Mouse (Mus musculus) adrenal gland, adult 18-20 months (tissue): ENCODE data around the gene Cdc25b. TPM values are rescaled to one million over a fixed set of nuclear protein-coding genes. Genes with fewer than 3 reads are reported as not detected.

ENCODE experiments used
- DNase-seq, 2 experiments: peaks; one replicate each; pipeline ENCODE4 v3.0.0; 2021 to 2022; ENCODE audit warnings: low spot score in 2 of 2
- total RNA-seq, 2 experiments: library from RNA; stranded (reverse); gene quantifications; 1 replicate in 1 of 2; 2 replicates in 1 of 2; pipeline ENCODE4 v1.2.3; 2021

The Cdc25b gene
- total RNA-seq, 2 experiments from 2014 or later = 4.2 to 5.2 TPM

GRCm38 (mm10) chr2:131159938-131160581 is 26.7 kb upstream of the Cdc25b start, which contains the start of gene 1700037H04Rik:
TSS of gene 1700037H04Rik (minus strand) at chr2:131160081.
- peak; percentile 90 to 91 for DNase-seq

GRCm38 (mm10) chr2:131160671-131161111 is 26.1 kb upstream of the Cdc25b start:
- DNase-seq = no peak

- DNase-seq = no peak
Observed at GRCm38 (mm10) chr2:131163924-131164323, 22.8 kb upstream of the Cdc25b start.

- no peak for DNase-seq
Observed at GRCm38 (mm10) chr2:131166172-131166571, 20.6 kb upstream of the Cdc25b start.

GRCm38 (mm10) chr2:131167984-131168383 is 18.8 kb upstream of the Cdc25b start:
- DNase-seq = no peak

- DNase-seq = no peak
Observed at GRCm38 (mm10) chr2:131168914-131169313, 17.8 kb upstream of the Cdc25b start.

- DNase-seq = no peak
Observed at GRCm38 (mm10) chr2:131170936-131171335, 15.8 kb upstream of the Cdc25b start.

- DNase-seq = peak; percentile 65 to 68
Observed at GRCm38 (mm10) chr2:131171401-131172104, 15.2 kb upstream of the Cdc25b start.

GRCm38 (mm10) chr2:131172322-131172721 is 14.4 kb upstream of the Cdc25b start:
- no peak for DNase-seq

- peak in 1 of 2 experiments; percentile 39 for DNase-seq
Observed at GRCm38 (mm10) chr2:131174700-131175099, 12.0 kb upstream of the Cdc25b start.

GRCm38 (mm10) chr2:131175286-131175944 is 11.3 kb upstream of the Cdc25b start:
- DNase-seq = no peak

GRCm38 (mm10) chr2:131175945-131176309 is 10.8 kb upstream of the Cdc25b start:
- no peak for DNase-seq

GRCm38 (mm10) chr2:131176491-131176890 is 10.3 kb upstream of the Cdc25b start:
- no peak for DNase-seq

GRCm38 (mm10) chr2:131177932-131178331 is 8.8 kb upstream of the Cdc25b start:
- no peak for DNase-seq

- DNase-seq = peak in 1 of 2 experiments; percentile 12
Observed at GRCm38 (mm10) chr2:131178828-131179245, 7.9 kb upstream of the Cdc25b start.

- DNase-seq = peak; percentile 48 to 58
Observed at GRCm38 (mm10) chr2:131179246-131179886, 7.4 kb upstream of the Cdc25b start.

- DNase-seq = peak; percentile 85 to 92
Observed at GRCm38 (mm10) chr2:131179990-131180587, 6.7 kb upstream of the Cdc25b start, which contains the start of gene Cenpb. TSS of gene Cenpb (minus strand) at chr2:131180067.

- DNase-seq = no peak
Observed at GRCm38 (mm10) chr2:131186343-131186742, 406 bp upstream of the Cdc25b start.

- no peak for DNase-seq
Observed at GRCm38 (mm10) chr2:131187602-131187922, 813 bp downstream of the Cdc25b start.

- DNase-seq = no peak
Observed at GRCm38 (mm10) chr2:131188311-131188710, 1.6 kb downstream of the Cdc25b start.
